Mouse (Mus musculus) liver, embryonic 11.5 days (tissue): ENCODE data around the gene Olfr958. TPM values are rescaled to one million over a fixed set of nuclear protein-coding genes. Genes with fewer than 3 reads are reported as not detected.

ENCODE experiments used
- ATAC-seq: fragments of 200-750 bp; cut with Nextera tagmentation; replicated peaks from 2 replicates; pipeline ENCODE4 v1.8.0; 2017; ENCODE audit warnings: moderate number of reproducible peaks, mild to moderate bottlenecking, moderate TSS enrichment, moderate library complexity; ENCODE audit not compliant: low FRiP score
- DNase-seq: peaks from one replicate; pipeline ENCODE4 v3.0.0-alpha.2; 2017; ENCODE audit warnings: low spot score
- H3K27ac ChIP-seq: fragments of 300-500 bp; sonication (generic); 2 replicates; pipeline ENCODE4 v1.5.1; 2014; ENCODE audit warnings: mild to moderate bottlenecking, low read depth, low read length, control low read depth
- H3K27me3 ChIP-seq: fragments of 300-500 bp; sonication (generic); replicated peaks from 2 replicates; pipeline ENCODE4 v1.6.1; 2014; ENCODE audit warnings: low read length, mixed read lengths; ENCODE audit not compliant: control insufficient read depth, insufficient read depth
- H3K36me3 ChIP-seq: fragments of 300-500 bp; sonication (generic); 2 replicates; pipeline ENCODE4 v1.6.1; 2014; ENCODE audit warnings: mild to moderate bottlenecking, low read length, moderate library complexity, mixed read lengths; ENCODE audit not compliant: control insufficient read depth, insufficient read depth
- H3K4me1 ChIP-seq: fragments of 300-500 bp; sonication (generic); replicated peaks from 2 replicates; pipeline ENCODE4 v1.6.1; 2014; ENCODE audit warnings: low read length, mixed read lengths; ENCODE audit not compliant: control insufficient read depth, insufficient read depth
- H3K4me2 ChIP-seq: fragments of 300-500 bp; sonication (generic); 2 replicates; pipeline ENCODE4 v1.6.1; 2014; ENCODE audit warnings: mild to moderate bottlenecking, control low read depth, moderate library complexity
- H3K4me3 ChIP-seq: fragments of 300-500 bp; sonication (generic); 2 replicates; pipeline ENCODE4 v1.5.1; 2014; ENCODE audit warnings: low read depth, low read length, control low read depth
- H3K9ac ChIP-seq: fragments of 300-500 bp; sonication (generic); 2 replicates; pipeline ENCODE4 v1.6.1; 2014; ENCODE audit warnings: low read depth, low read length, control low read depth
- H3K9me3 ChIP-seq: fragments of 300-500 bp; sonication (generic); 2 replicates; pipeline ENCODE4 v1.6.1; 2016; ENCODE audit warnings: low read length, inconsistent platforms, mixed read lengths; ENCODE audit not compliant: control insufficient read depth
- WGBS: fragments of 180-500 bp; shearing (Covaris S2); extraction: QIAGEN DNeasy Blood & Tissue Kit; methylation state at CpG from one replicate; pipeline ENCODE4 v1.1.7; 2014; 5-methylcytosine and 5-hydroxymethylcytosine counted together
- polyA plus RNA-seq: library from polyadenylated mRNA; unstranded; fragments of >200 nt; fragmentation: Nextera tagmentation; extraction: Ambion mirVana; gene quantifications from 2 replicates; pipeline ENCODE4 v1.2.1, GENCODE M21; 2014

Olfr958 gene
- polyA plus RNA-seq, 1 experiment from 2014 or later: not detected

GRCm38 (mm10) chr9:39523616-39524285, 30.1 kb downstream of the Olfr958 start:
- Histone ChIP-seq H3K36me3 (no peaks in the 10 kb centered on the region), H3K4me3 (no peak overlapping the region), H3K4me1 (no peaks in the 10 kb centered on the region), H3K9ac (no peak overlapping the region), H3K4me2 (no peak overlapping the region), H3K27me3 (no peaks in the 10 kb centered on the region), H3K27ac (no peak overlapping the region), H3K9me3 (no peaks in the 10 kb centered on the region)
- 78% methylated on average over 1 of the region's 1 CpGs for WGBS
- ATAC-seq: no peak
- DNase-seq: no peak

GRCm38 (mm10) chr9:39518595-39518994, 35.3 kb downstream of the Olfr958 start:
- ATAC-seq: no peak
- Histone ChIP-seq H3K36me3 (no peaks in the 10 kb centered on the region), H3K4me3 (no peak overlapping the region), H3K9me3 (no peaks in the 10 kb centered on the region), H3K9ac (no peak overlapping the region), H3K4me1 (no peaks in the 10 kb centered on the region), H3K27me3 (no peaks in the 10 kb centered on the region), H3K4me2 (no peak overlapping the region), H3K27ac (no peak overlapping the region)
- no peak for DNase-seq

GRCm38 (mm10) chr9:39515531-39515930, 38.3 kb downstream of the Olfr958 start, which contains the start of gene Olfr957:
Gene Olfr957 (minus strand): TSS chr9:39515809.
- Histone ChIP-seq H3K9me3 (no peaks in the 10 kb centered on the region), H3K4me2 (no peak within 1 kb of the TSS), H3K27me3 (no peaks in the 10 kb centered on the region), H3K9ac (no peak within 1 kb of the TSS), H3K4me3 (no peak within 1 kb of the TSS), H3K4me1 (no peaks in the 10 kb centered on the region), H3K27ac (no peak within 1 kb of the TSS), H3K36me3 (no peaks in the 10 kb centered on the region)
- WGBS: 54% methylated on average over 3 of the region's 3 CpGs
- ATAC-seq: no peak
- DNase-seq: no peak

GRCm38 (mm10) chr9:39509412-39509811, 44.4 kb downstream of the Olfr958 start:
- H3K4me2 ChIP-seq: no peak overlapping the region
- no peaks in the 10 kb centered on the region for H3K36me3 ChIP-seq
- 78% methylated on average over 9 of the region's 9 CpGs for WGBS
- DNase-seq (no peak), ATAC-seq (no peak)
- no peak overlapping the region for H3K27ac ChIP-seq
- no peak overlapping the region for H3K9ac ChIP-seq
- no peaks in the 10 kb centered on the region for H3K27me3 ChIP-seq
- no peak overlapping the region for H3K4me3 ChIP-seq
- no peaks in the 10 kb centered on the region for H3K4me1 ChIP-seq
- H3K9me3 ChIP-seq: no peaks in the 10 kb centered on the region

- no peak overlapping the region for H3K9ac ChIP-seq
- no peak overlapping the region for H3K4me3 ChIP-seq
- WGBS: 10% methylated on average over 6 of the region's 6 CpGs
- H3K4me2 ChIP-seq: no peak overlapping the region
- no peaks in the 10 kb centered on the region for H3K4me1 ChIP-seq
- DNase-seq: no peak
- H3K27me3 ChIP-seq: no peaks in the 10 kb centered on the region
- ATAC-seq: no peak
- no peaks in the 10 kb centered on the region for H3K36me3 ChIP-seq
- H3K27ac ChIP-seq: no peak overlapping the region
- no peaks in the 10 kb centered on the region for H3K9me3 ChIP-seq
Observed at GRCm38 (mm10) chr9:39508998-39509397, 44.9 kb downstream of the Olfr958 start.

Other genes with a start within 250 kb of the Olfr958 start
- gene Olfr948, start 228.0 kb downstream of the Olfr958 start, polyA plus RNA-seq: not detected in 2 replicates
- gene Olfr951, start 166.6 kb downstream of the Olfr958 start, polyA plus RNA-seq: not detected in 2 replicates
- gene Olfr952, start 126.9 kb downstream of the Olfr958 start, polyA plus RNA-seq: not detected in 2 replicates
- not detected in 2 replicates for gene Olfr954, start 97.4 kb downstream of the Olfr958 start, polyA plus RNA-seq
- gene Olfr955, start 82.1 kb downstream of the Olfr958 start, polyA plus RNA-seq: not detected in 2 replicates
- gene Olfr44, start 60.1 kb downstream of the Olfr958 start, polyA plus RNA-seq: not detected in 2 replicates
- gene Olfr957, start 38.2 kb downstream of the Olfr958 start, polyA plus RNA-seq: not detected in 2 replicates
- gene Olfr959, start 21.5 kb upstream of the Olfr958 start, polyA plus RNA-seq: not detected in 2 replicates
- 10.6 and 13.7 TPM in 2 replicates for gene AW551984, start 50.3 kb upstream of the Olfr958 start, polyA plus RNA-seq
- gene Olfr148, start 56.6 kb upstream of the Olfr958 start, polyA plus RNA-seq: not detected in 2 replicates
- gene Olfr960, start 67.3 kb upstream of the Olfr958 start, polyA plus RNA-seq: not detected in 2 replicates
- not detected in 2 replicates for gene Olfr961, start 91.0 kb upstream of the Olfr958 start, polyA plus RNA-seq
- gene Olfr963, start 113.2 kb upstream of the Olfr958 start, polyA plus RNA-seq: not detected in 2 replicates
- gene Olfr149, start 153.1 kb upstream of the Olfr958 start, polyA plus RNA-seq: not detected in 2 replicates
- not detected in 2 replicates for gene Olfr965, start 157.3 kb upstream of the Olfr958 start, polyA plus RNA-seq
- not detected in 2 replicates for gene Olfr150, start 176.9 kb upstream of the Olfr958 start, polyA plus RNA-seq
- not detected in 2 replicates for gene Olfr967, start 192.2 kb upstream of the Olfr958 start, polyA plus RNA-seq
- gene Olfr968, start 229.2 kb upstream of the Olfr958 start, polyA plus RNA-seq: not detected in 2 replicates
- not detected in 2 replicates for gene Olfr969, start 236.9 kb upstream of the Olfr958 start, polyA plus RNA-seq